Mouse (Mus musculus): ENCODE measurements at regions not wholly inside any gene's neighbourhood (a gene's known extent, or its start where the extent isn't known, plus 50 kb on each side); places are given as distances from the start of the nearest gene placed in this dataset.

DNA sequence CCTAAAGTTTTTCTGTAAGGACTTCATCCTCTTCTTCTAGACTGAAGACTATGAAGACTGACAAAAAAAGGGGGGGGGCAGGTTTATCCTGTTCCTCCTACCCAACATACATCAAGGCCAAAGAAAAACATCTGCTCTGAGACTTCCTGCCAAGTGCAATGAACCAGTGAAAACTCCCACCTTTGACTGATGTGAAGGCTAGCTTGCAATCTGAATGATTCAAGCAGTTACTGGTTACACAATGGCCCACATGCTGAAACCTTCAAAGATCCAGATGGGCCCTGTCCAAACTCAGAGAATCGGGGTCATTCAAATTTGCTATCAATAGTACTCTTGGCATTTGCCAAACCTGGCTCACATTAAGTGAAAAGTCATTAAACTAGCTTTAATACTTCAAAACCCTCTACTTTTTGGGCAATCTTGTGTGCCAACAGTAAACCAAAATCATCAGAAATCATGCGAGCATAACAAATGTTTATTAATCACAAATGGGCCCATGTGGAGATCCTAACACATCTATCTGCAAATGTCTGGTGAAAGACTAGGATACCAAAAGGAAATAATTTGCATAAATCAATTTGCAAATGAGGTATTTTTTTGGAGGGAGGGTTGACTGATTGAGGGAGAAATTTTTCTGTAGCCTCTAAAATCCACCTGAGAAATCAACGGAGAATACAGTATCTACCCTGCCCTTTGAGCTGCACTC, 79.0 kb upstream of the Aco1 start:
- Histone ChIP-seq H3K36me3 (replicated peaks in 1 of 2; ENCODE audit: control insufficient read depth in 1 of 2, insufficient read depth in 1 of 2, low read length in 1 of 2) (no peaks in the 10 kb centered on the region), H3K4me2 (ENCODE audit: insufficient read depth, low read depth, poor library complexity, severe bottlenecking) (no peak overlapping the region), H3K4me3 (replicated peaks in 1 of 3; ENCODE audit: low read depth in 2 of 3, low read length in 2 of 3, poor library complexity in 1 of 3) (no peak overlapping the region), H3K9me3 (replicated peaks; ENCODE audit: low read length) (no peaks in the 10 kb centered on the region), H3K79me2 (replicated peaks; ENCODE audit: control insufficient read depth, extremely low read depth, insufficient read depth, poor library complexity, severe bottlenecking) (no peaks in the 10 kb centered on the region), H3K27ac (ENCODE audit: insufficient read depth, low read depth) (no peak overlapping the region), H3K4me1 (ENCODE audit: control insufficient read depth in 1 of 2, insufficient read depth in 2 of 2) (peaks cover 3 to 17% of the 10 kb centered on the region in 2 experiments; a peak in 3 of 4 replicates), H3K9ac (ENCODE audit: insufficient read depth, low read depth) (no peak overlapping the region), H3K27me3 (replicated peaks) (no peaks in the 10 kb centered on the region)
- in situ Hi-C loops (cut with MboI; ENCODE audit: low pct_ligation_motif_present, low pct_unique_long_range_greater_than_20kb, low sequenced_read_pairs) (no loop called here), dilution Hi-C loops (cut with MboI; ENCODE audit: extremely low pct_ligation_motif_present, extremely low pct_unique_long_range_greater_than_20kb, low sequenced_read_pairs) (no loop called here)
- peak; percentile 6 for DNase-seq (ENCODE audit: extremely low read depth)
- TF ChIP-seq MXI1 (IDR thresholded peaks at IDR 0.05; ENCODE audit: low read depth, low read length) (no peak), USF2 (conservative IDR thresholded peaks at IDR 0.05; ENCODE audit: low read depth, low read length) (no peak), MAX (IDR thresholded peaks at IDR 0.05; ENCODE audit: low read length) (no peak), CHD2 (IDR thresholded peaks at IDR 0.05; ENCODE audit: low read length) (no peak), MEF2A (IDR thresholded peaks at IDR 0.05; ENCODE audit: borderline replicate concordance, low read depth, low read length) (no peak), ZNF384 (IDR thresholded peaks at IDR 0.05; ENCODE audit: low read depth, low read length) (no peak), SIN3A (IDR thresholded peaks at IDR 0.05; ENCODE audit: low read length) (no peak), BHLHE40 (IDR thresholded peaks at IDR 0.05; ENCODE audit: low read depth, low read length) (no peak), MAZ (IDR thresholded peaks at IDR 0.05; ENCODE audit: low read depth, low read length) (no peak), RAD21 (IDR thresholded peaks at IDR 0.05; ENCODE audit: low read depth, low read length) (no peak), NRF1 (IDR thresholded peaks at IDR 0.05; ENCODE audit: low read depth, low read length) (no peak), EP300 (IDR thresholded peaks at IDR 0.05; ENCODE audit: low read length) (no peak), ZC3H11A (IDR thresholded peaks at IDR 0.05; ENCODE audit: low read depth, low read length) (no peak), KAT2A (IDR thresholded peaks at IDR 0.05; ENCODE audit: insufficient replicate concordance, low read length) (no peak), HCFC1 (IDR thresholded peaks at IDR 0.05; ENCODE audit: low read depth, low read length) (no peak), UBTF (IDR thresholded peaks at IDR 0.05; ENCODE audit: low read depth, low read length) (no peak), USF1 (IDR thresholded peaks at IDR 0.05; ENCODE audit: low read depth, low read length) (no peak), ZKSCAN1 (IDR thresholded peaks at IDR 0.05; ENCODE audit: borderline replicate concordance, low read depth, low read length) (no peak), JUND (conservative IDR thresholded peaks at IDR 0.05; ENCODE audit: low read depth, low read length) (no peak), E2F4 (IDR thresholded peaks at IDR 0.05; ENCODE audit: insufficient replicate concordance, low read depth, low read length) (no peak)

DNA sequence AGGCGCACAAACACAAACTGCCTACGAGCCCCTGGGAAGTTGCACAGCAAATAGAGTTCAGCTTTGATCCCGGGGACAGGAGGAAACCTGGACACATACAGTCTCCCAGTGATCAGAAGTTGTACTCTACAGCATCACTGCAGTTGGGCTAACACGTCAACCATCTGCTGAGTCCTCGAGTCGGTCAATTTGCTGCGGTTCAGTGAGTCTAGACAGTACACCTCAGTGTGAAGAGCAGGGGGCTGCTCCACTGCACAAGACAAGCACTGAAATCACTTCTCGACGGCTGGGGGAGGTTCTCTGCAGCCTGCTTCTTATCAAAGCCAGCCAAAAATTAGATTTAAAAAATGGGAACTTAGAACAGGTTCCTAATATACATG, 78.4 kb upstream of the Aco1 start:
- Histone ChIP-seq H3K4me2 (ENCODE audit: insufficient read depth, low read depth, poor library complexity, severe bottlenecking) (no peak overlapping the region), H3K4me1 (ENCODE audit: control insufficient read depth in 1 of 2, insufficient read depth in 2 of 2) (peaks cover 3 to 17% of the 10 kb centered on the region in 2 experiments; a peak in 3 of 4 replicates), H3K4me3 (replicated peaks in 1 of 3; ENCODE audit: low read depth in 2 of 3, low read length in 2 of 3, poor library complexity in 1 of 3) (no peak overlapping the region), H3K79me2 (replicated peaks; ENCODE audit: control insufficient read depth, extremely low read depth, insufficient read depth, poor library complexity, severe bottlenecking) (no peaks in the 10 kb centered on the region), H3K27ac (ENCODE audit: insufficient read depth, low read depth) (no peak overlapping the region), H3K36me3 (replicated peaks in 1 of 2; ENCODE audit: control insufficient read depth in 1 of 2, insufficient read depth in 1 of 2, low read length in 1 of 2) (no peaks in the 10 kb centered on the region), H3K9ac (ENCODE audit: insufficient read depth, low read depth) (no peak overlapping the region), H3K9me3 (replicated peaks; ENCODE audit: low read length) (no peaks in the 10 kb centered on the region), H3K27me3 (replicated peaks) (no peaks in the 10 kb centered on the region)
- in situ Hi-C loops (cut with MboI; ENCODE audit: low pct_ligation_motif_present, low pct_unique_long_range_greater_than_20kb, low sequenced_read_pairs), result no loop called here
- dilution Hi-C loops (cut with MboI; ENCODE audit: extremely low pct_ligation_motif_present, extremely low pct_unique_long_range_greater_than_20kb, low sequenced_read_pairs), result no loop called here
- TF ChIP-seq POLR2A (IDR thresholded peaks at IDR 0.05; ENCODE audit: low read depth, low read length) (no peak), USF2 (conservative IDR thresholded peaks at IDR 0.05; ENCODE audit: low read depth, low read length) (no peak), ETS1 (conservative IDR thresholded peaks at IDR 0.05; ENCODE audit: low read depth, low read length) (no peak)
- DNase-seq (ENCODE audit: extremely low read depth), result peak; percentile 21
